Mouse (Mus musculus) lung, postnatal 0 days (tissue): ENCODE measurements around the gene Ncam1.

Experiments used
- CTCF ChIP-seq: IDR thresholded peaks from 2 replicates; pipeline ENCODE4 v1.5.1; 2016; ENCODE audit warnings: antibody characterized with exemption, mild to moderate bottlenecking
- EP300 ChIP-seq: IDR thresholded peaks from 2 replicates; pipeline ENCODE4 v1.6.1; 2016; ENCODE audit warnings: antibody characterized with exemption, mild to moderate bottlenecking, control low read depth

DNA sequence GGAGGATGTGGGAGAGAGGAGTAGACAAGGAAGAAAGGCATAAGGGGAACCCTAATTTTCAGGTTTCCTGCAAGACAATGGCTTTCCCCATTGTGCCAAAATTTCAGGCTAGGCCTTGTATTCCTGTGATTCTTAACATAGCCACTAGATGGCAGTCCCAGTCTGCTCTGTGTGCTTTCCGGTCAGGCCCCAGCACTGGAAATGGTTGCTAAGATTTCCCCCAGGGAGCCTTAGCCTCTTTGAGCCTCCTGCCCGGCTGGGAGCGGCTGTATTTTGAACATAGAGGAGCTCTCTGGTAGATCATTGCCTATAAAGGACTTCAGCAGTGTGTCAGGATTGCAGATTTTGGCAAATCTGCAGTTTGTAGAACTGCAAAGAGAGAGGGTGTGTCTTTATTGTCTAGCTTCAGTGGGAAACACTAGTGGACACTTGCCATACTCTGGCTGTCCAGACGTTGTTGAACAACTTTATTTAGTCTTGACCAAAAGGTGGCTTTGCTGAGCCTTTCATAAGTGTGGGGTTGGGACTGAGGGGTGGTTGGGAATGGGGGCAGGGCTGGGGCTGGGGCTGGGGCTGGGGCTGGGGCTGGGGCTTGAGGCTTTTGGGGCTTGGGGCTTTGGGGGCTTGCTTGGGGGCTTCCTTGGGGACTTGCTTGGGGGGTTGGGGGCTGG, 304.6 kb downstream of the Ncam1 start:
- no peak for TF ChIP-seq EP300
- peak; percentile 96 for TF ChIP-seq CTCF
